Mouse (Mus musculus) midbrain, embryonic 13.5 days (tissue): Measurements from ENCODE around the gene Xntrpc. TPM values are rescaled to one million over a fixed set of nuclear protein-coding genes. Genes with fewer than 3 reads are reported as not detected.

Source experiments
- ATAC-seq: fragments of 200-750 bp; cut with Nextera tagmentation; 2 replicates; pipeline ENCODE4 v1.8.0; 2017; ENCODE audit warnings: mild to moderate bottlenecking, moderate TSS enrichment, moderate library complexity
- H3K27ac ChIP-seq: fragments of 300-500 bp; sonication (generic); 2 replicates; pipeline ENCODE4 v1.5.1; 2015; ENCODE audit warnings: inconsistent platforms, mild to moderate bottlenecking, moderate library complexity
- H3K27me3 ChIP-seq: fragments of 300-500 bp; sonication (generic); 2 replicates; pipeline ENCODE4 v1.6.1; 2015; ENCODE audit warnings: mild to moderate bottlenecking, inconsistent platforms
- H3K36me3 ChIP-seq: fragments of 300-500 bp; sonication (generic); 2 replicates; pipeline ENCODE4 v1.6.1; 2015; ENCODE audit warnings: mild to moderate bottlenecking, inconsistent platforms
- H3K4me1 ChIP-seq: fragments of 300-500 bp; sonication (generic); replicated peaks from 2 replicates; pipeline ENCODE4 v1.6.1; 2015; ENCODE audit warnings: inconsistent platforms
- H3K4me2 ChIP-seq: fragments of 300-500 bp; sonication (generic); replicated peaks from 2 replicates; pipeline ENCODE4 v1.6.1; 2015; ENCODE audit warnings: moderate library complexity, mild to moderate bottlenecking, inconsistent platforms
- H3K4me3 ChIP-seq: fragments of 300-500 bp; sonication (generic); replicated peaks from 2 replicates; pipeline ENCODE4 v1.5.1; 2015; ENCODE audit warnings: mild to moderate bottlenecking, inconsistent platforms
- H3K9ac ChIP-seq: fragments of 300-500 bp; sonication (generic); replicated peaks from 2 replicates; pipeline ENCODE4 v1.6.1; 2015; ENCODE audit warnings: mild to moderate bottlenecking, inconsistent platforms
- H3K9me3 ChIP-seq: fragments of 300-500 bp; sonication (generic); 2 replicates; pipeline ENCODE4 v1.6.1; 2016; ENCODE audit warnings: mild to moderate bottlenecking, inconsistent platforms
- WGBS: fragments of 180-500 bp; shearing (Covaris S2); methylation state at CpG from one replicate; pipeline ENCODE4 v1.1.7; 2015; 5-methylcytosine and 5-hydroxymethylcytosine counted together
- polyA plus RNA-seq: library from polyadenylated mRNA; unstranded; fragments of >200 nt; fragmentation: Nextera tagmentation; extraction: Ambion mirVana; gene quantifications from 2 replicates; pipeline ENCODE4 v1.2.1, GENCODE M21; 2015

The Xntrpc gene
- polyA plus RNA-seq, 1 experiment from 2014 or later: 1.5 TPM

DNA sequence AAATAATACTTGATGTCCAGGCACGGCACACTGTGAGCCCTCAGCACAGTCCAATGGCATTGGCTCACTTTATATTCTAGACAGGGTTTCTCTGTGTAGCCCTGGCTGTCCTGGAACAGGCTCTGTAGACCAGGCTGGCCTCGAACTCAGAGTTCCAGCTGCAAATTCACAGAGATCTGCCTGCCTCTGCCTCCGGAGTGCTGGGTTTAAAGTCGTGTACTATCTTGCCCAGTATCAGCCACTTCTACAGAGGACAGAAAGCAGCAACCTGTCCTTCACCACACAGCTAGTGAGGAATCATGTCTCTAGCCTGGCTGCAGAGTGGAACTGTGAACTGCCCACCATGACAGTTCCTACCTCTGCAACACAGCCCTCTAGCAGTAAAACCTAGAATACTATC is 44.2 kb downstream of the Xntrpc start:
- H3K4me1 ChIP-seq: peaks cover 7% of the 10 kb centered on the region

DNA sequence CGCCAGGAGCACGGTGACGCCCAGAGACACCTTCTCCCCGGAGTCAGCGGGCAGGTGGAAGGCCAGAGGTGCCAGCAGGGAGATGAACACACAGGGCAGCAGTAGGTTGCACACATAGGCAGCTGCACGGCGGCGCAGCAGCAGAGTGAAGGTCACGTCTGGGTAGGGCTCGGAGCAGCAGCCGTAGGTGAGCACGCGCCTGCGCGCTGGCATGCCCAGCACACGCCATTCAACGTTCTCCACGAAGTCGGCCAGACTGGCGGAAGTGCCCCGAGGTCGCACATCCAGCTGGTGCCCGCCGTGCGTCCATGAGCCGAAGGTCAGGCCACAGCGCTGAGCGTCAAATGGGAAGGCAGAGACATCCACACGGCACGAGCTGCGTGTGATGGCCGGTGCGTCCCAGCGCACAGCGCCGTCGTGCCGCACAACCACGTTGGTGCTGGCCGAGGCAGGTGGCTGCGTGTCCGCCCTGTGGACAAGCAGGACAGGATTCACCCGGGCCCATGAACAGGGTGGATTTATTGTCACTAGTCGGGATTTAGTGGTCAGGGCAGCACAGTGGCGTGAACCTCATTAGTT is 47.7 kb downstream of the Xntrpc start:
- Histone ChIP-seq H3K36me3 (peaks cover 5% of the 10 kb centered on the region), H3K4me2 (no peak overlapping the region), H3K27ac (no peak overlapping the region), H3K4me3 (no peak overlapping the region), H3K27me3 (no peaks in the 10 kb centered on the region), H3K4me1 (no peaks in the 10 kb centered on the region), H3K9me3 (no peaks in the 10 kb centered on the region), H3K9ac (no peak overlapping the region)
- ATAC-seq: no peak
- 87% methylated on average over 45 of the region's 45 CpGs for WGBS

More for the DNA sequence above, 44.2 kb downstream of the Xntrpc start:
- H3K27ac ChIP-seq: no peak overlapping the region
- H3K9me3 ChIP-seq: no peaks in the 10 kb centered on the region
- no peaks in the 10 kb centered on the region for H3K36me3 ChIP-seq
- ATAC-seq: no peak
- 85% methylated on average over 4 of the region's 4 CpGs for WGBS
- no peaks in the 10 kb centered on the region for H3K27me3 ChIP-seq
- no peak overlapping the region for H3K9ac ChIP-seq
- no peak overlapping the region for H3K4me3 ChIP-seq
- H3K4me2 ChIP-seq: no peak overlapping the region

DNA sequence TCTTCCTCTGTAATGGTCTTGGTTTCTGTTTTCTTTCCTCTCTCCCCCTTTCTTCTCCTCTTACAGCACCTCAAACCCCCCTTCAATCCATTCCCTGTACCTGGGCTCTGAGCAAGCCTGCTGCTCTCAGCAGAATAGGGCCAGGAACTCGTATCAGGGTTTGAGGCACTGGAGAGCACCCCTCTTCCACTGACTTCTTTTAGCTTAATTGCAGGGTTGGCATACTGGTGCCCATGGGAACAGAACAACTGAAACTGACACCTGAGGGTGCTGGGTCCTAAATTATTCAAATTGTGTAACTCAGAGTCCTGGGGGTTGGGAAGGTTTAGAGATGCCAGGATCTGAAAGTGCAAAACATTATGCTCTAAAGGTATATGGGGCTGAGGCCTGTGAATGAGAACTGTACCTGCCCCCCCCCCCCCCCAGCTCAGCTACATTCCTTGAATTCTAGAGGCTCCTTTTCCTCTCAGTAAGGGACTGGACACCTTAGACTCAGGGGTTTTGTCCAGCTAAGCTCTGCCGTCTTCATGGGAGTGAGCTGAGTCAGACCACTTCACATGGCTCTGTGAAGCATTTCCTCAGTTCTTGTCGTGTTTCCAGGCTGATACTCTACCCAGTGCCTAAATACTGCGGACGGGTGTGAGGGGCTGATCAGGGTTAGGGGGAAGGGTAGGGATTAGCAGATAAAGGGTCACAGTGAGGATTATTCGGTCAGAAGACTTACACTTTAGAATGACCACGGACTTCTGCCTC is 51.2 kb downstream of the Xntrpc start, which contains the start of gene Chrna10:
TSS of gene Chrna10 (minus strand) at position 250 of the 753 bp plus-strand sequence.
- Histone ChIP-seq H3K9me3 (no peaks in the 10 kb centered on the region), H3K4me3 (no peak within 1 kb of the TSS), H3K9ac (no peak within 1 kb of the TSS), H3K27me3 (no peaks in the 10 kb centered on the region), H3K4me1 (no peaks in the 10 kb centered on the region), H3K4me2 (no peak within 1 kb of the TSS), H3K36me3 (peaks cover 38% of the 10 kb centered on the region), H3K27ac (no peak within 1 kb of the TSS)
- WGBS: 40% methylated on average over 7 of the region's 7 CpGs
- ATAC-seq: no peak

DNA sequence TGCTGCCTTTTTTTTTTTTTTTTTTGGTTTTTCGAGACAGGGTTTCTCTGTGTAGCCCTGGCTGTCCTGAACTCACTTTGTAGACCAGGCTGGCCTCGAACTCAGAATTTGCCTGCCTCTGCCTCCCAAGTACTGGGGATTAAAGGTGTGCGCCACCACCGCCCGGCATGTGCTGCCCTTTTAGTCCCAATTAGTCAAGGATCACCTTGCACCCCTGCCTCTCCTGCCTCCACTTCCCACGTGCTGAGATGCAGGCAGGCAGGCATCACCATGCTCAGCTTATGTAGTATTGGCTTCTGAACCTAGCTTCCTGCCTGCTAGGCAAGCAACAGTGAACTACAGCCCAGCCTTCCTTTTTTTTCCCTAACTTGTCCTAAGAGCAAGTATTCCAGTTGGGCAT is 51.9 kb downstream of the Xntrpc start:
- Histone ChIP-seq H3K36me3 (peaks cover 45% of the 10 kb centered on the region), H3K4me3 (no peak overlapping the region), H3K27ac (no peak overlapping the region), H3K9me3 (no peaks in the 10 kb centered on the region), H3K27me3 (no peaks in the 10 kb centered on the region), H3K9ac (no peak overlapping the region), H3K4me1 (no peaks in the 10 kb centered on the region), H3K4me2 (no peak overlapping the region)
- WGBS: 72% methylated on average over 6 of the region's 6 CpGs
- ATAC-seq: no peak

DNA sequence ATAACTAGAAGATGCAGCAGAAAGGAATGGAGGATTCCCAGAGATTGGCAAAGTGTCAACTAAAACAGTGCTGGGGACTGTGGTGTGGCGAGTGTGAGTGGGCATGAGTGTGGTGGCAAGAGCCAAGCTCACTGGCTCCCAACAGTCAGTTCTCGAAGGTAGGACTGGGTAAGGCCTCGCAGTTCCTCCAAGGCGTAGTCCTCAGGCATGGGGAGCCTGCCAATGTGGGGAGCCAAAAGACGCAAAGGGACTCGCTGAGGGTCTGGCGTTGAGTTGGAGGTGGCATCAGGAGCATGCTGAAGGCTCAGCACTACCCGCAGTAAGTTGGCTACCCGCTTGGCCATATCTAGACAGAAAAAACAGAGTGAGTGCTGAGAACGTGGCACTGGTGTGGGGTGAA is 54.8 kb downstream of the Xntrpc start:
- Histone ChIP-seq H3K4me3 (no peak overlapping the region), H3K4me2 (no peak overlapping the region), H3K9ac (no peak overlapping the region), H3K36me3 (peaks cover 74% of the 10 kb centered on the region), H3K9me3 (no peaks in the 10 kb centered on the region), H3K27me3 (no peaks in the 10 kb centered on the region), H3K27ac (no peak overlapping the region), H3K4me1 (no peaks in the 10 kb centered on the region)
- ATAC-seq: no peak
- WGBS: 98% methylated on average over 10 of the region's 10 CpGs

DNA sequence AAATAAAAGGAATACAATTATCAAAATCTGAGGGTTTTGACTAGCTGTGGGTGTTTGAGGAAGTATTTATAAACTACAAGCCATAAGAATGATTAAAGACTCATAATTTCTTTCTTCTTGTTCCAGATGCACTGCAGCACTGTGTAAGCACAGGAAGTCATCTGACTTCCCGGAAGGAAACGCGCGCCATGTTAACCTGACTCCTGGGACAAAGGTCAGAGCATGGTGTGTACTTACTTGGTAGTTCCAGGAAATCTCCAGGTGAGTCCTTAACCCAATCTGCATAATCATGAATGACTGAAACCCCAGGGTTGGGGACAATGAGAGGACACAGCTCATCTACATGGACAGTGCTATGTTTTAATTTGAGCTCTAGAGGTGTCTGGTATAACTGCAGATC is 66.9 kb downstream of the Xntrpc start:
- Histone ChIP-seq H3K4me1 (no peaks in the 10 kb centered on the region), H3K36me3 (peaks cover 75% of the 10 kb centered on the region), H3K4me3 (no peak overlapping the region), H3K27ac (no peak overlapping the region), H3K9ac (no peak overlapping the region), H3K9me3 (no peaks in the 10 kb centered on the region), H3K27me3 (no peaks in the 10 kb centered on the region), H3K4me2 (no peak overlapping the region)
- WGBS: 95% methylated on average over 4 of the region's 4 CpGs
- no peak for ATAC-seq

DNA sequence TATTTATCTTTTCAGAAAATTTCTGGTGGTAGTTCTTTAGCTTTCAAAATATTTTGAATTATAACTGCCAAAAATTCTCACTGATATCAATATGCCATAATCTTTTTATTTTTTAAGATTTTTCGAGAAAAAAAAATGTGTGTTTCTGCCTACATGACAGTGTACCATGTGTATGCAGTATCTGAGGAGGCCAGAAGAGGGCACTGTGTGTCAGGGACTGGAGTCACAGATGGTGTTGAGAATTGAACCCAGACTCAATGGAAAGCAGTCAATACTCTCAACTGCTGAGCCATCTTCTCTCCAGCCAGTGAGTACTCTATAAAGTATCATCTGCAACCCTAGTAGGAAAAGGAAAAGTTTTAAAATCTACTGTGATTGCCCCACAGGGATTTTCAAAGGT is 72.0 kb downstream of the Xntrpc start:
- Histone ChIP-seq H3K36me3 (peaks cover 82% of the 10 kb centered on the region), H3K27me3 (no peaks in the 10 kb centered on the region), H3K27ac (no peak overlapping the region), H3K4me2 (no peak overlapping the region), H3K9ac (no peak overlapping the region), H3K4me3 (no peak overlapping the region), H3K9me3 (no peaks in the 10 kb centered on the region), H3K4me1 (no peaks in the 10 kb centered on the region)
- no peak for ATAC-seq
- WGBS: 86% methylated on average over 1 of the region's 1 CpGs

DNA sequence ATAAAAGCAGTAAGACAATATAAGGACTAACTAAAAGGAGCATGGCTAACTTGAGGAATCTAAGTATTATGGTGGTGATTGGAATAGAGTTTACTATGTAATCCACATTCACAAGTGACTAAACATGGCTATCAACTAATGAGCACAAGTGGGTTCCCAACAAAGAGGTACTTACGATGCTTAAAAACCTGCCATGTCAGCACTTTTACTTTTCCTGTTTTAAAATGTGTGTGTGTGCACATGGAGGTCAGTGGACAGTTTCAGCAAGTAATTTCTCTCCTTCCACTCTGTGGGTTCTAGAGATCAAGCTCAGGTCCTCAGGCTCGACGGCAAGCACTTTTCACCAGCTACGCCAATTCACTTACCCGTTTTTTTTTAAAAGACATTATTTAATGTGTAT is 72.4 kb downstream of the Xntrpc start:
- Histone ChIP-seq H3K4me2 (no peak overlapping the region), H3K9ac (no peak overlapping the region), H3K4me1 (no peaks in the 10 kb centered on the region), H3K4me3 (no peak overlapping the region), H3K9me3 (no peaks in the 10 kb centered on the region), H3K27me3 (no peaks in the 10 kb centered on the region), H3K27ac (no peak overlapping the region), H3K36me3 (peaks cover 80% of the 10 kb centered on the region)
- no peak for ATAC-seq
- WGBS: 98% methylated on average over 5 of the region's 5 CpGs

Other genes starting within 250 kb of the Xntrpc start
- 0.24 and 0.26 TPM in 2 replicates for gene Phox2a, start 247.4 kb upstream of the Xntrpc start, polyA plus RNA-seq
- 20.3 and 26.3 TPM in 2 replicates for gene Inppl1, start 227.5 kb upstream of the Xntrpc start, polyA plus RNA-seq
- gene Folr2, start 208.5 kb upstream of the Xntrpc start, polyA plus RNA-seq: 2.2 and 3.8 TPM in 2 replicates
- 79.0 and 92.2 TPM in 2 replicates for gene Anapc15, start 202.0 kb upstream of the Xntrpc start, polyA plus RNA-seq
- gene Folr1, start 194.9 kb upstream of the Xntrpc start, polyA plus RNA-seq: 11.1 and 13.2 TPM in 2 replicates
- 146 and 158 TPM in 2 replicates for gene Lamtor1, start 159.8 kb upstream of the Xntrpc start, polyA plus RNA-seq
- gene Tomt, start 159.4 kb upstream of the Xntrpc start, polyA plus RNA-seq: 0.35 and 0.77 TPM in 2 replicates
- 9.6 and 10.6 TPM in 2 replicates for gene Lrrc51, start 131.8 kb upstream of the Xntrpc start, polyA plus RNA-seq
- 63.0 and 70.7 TPM in 2 replicates for gene Numa1, start 131.6 kb upstream of the Xntrpc start, polyA plus RNA-seq
- 4.1 and 5.6 TPM in 2 replicates for gene Il18bp, start 47.0 kb upstream of the Xntrpc start, polyA plus RNA-seq
- gene Rnf121, start 244 bp upstream of the Xntrpc start, polyA plus RNA-seq: 30.1 and 30.9 TPM in 2 replicates
- gene Xndc1, start 202 bp upstream of the Xntrpc start, polyA plus RNA-seq: 32.2 and 34.9 TPM in 2 replicates
- 0.28 TPM in 1 of 2 replicates, not detected in the other for gene Trpc2, start 17.4 kb downstream of the Xntrpc start, polyA plus RNA-seq
- gene Art1, start 36.0 kb downstream of the Xntrpc start, polyA plus RNA-seq: 0.31 and 0.37 TPM in 2 replicates
- 0.50 and 0.92 TPM in 2 replicates for gene Art5, start 43.8 kb downstream of the Xntrpc start, polyA plus RNA-seq
- not detected in 2 replicates for gene Chrna10, start 51.1 kb downstream of the Xntrpc start, polyA plus RNA-seq
- 27.2 and 27.4 TPM in 2 replicates for gene Nup98, start 144.5 kb downstream of the Xntrpc start, polyA plus RNA-seq
- 50.1 and 51.6 TPM in 2 replicates for gene Pgap2, start 144.5 kb downstream of the Xntrpc start, polyA plus RNA-seq
- 14.4 and 17.6 TPM in 2 replicates for gene Rhog, start 190.3 kb downstream of the Xntrpc start, polyA plus RNA-seq
- gene Stim1, start 202.1 kb downstream of the Xntrpc start, polyA plus RNA-seq: 8.1 and 8.5 TPM in 2 replicates